ENCODE assay signal across 7 mouse cellular contexts in genomic region chr3:88082663-88083062, GRCm38 (mm10). TPM values are rescaled to one million over a fixed set of nuclear protein-coding genes. Genes with fewer than 3 reads are reported as not detected.
DNase-seq lines count a peak whose midpoint lies in the region; ATAC-seq and TF ChIP-seq lines count a peak whose summit lies in the region.

No protein-coding gene starts in this region.

- H3K9ac ChIP-seq in MEL (ENCODE audit: control insufficient read depth, low read depth, low read length, poor library complexity, severe bottlenecking), result peak overlapping the region; percentile 68
- peak overlapping the region; percentile 76 for H3K9ac ChIP-seq in lung, embryonic 16.5 days (ENCODE audit: low read length)
- peak overlapping the region; percentile 49; the same call in 1 of the 2 replicates for H3K9ac ChIP-seq in stomach, postnatal 0 days (ENCODE audit: low read length)

- 2% methylated on average over 4 of the region's 4 CpGs for WGBS in lung, embryonic 16.5 days
- 2% methylated on average over 4 of the region's 4 CpGs for WGBS in stomach, postnatal 0 days

- H3K9me3 ChIP-seq in MEL (replicated peaks; ENCODE audit: insufficient read depth, low read length), result no peaks in the 10 kb centered on the region
- H3K9me3 ChIP-seq in lung, embryonic 16.5 days (ENCODE audit: control insufficient read depth, low read length), result no peaks in the 10 kb centered on the region
- H3K9me3 ChIP-seq in stomach, postnatal 0 days (ENCODE audit: control insufficient read depth, low read length), result no peaks in the 10 kb centered on the region

- peaks cover 13% of the 10 kb centered on the region for H3K79me2 ChIP-seq in MEL (ENCODE audit: control insufficient read depth, insufficient read depth, low read length, poor library complexity)

- ATAC-seq in hematopoietic stem cell, adult 5-6 weeks (replicated peaks in 1 of 2; ENCODE audit: insufficient read depth in 1 of 2, low FRiP score in 2 of 2, low TSS enrichment in 1 of 2, low read depth in 1 of 2, poor library complexity in 2 of 2, severe bottlenecking in 2 of 2), result peak; percentile 24 to 34; a peak in 1 of 4 replicates
- peak; percentile 64 for ATAC-seq in lung, embryonic 16.5 days (ENCODE audit: low read depth)
- ATAC-seq in stomach, postnatal 0 days (ENCODE audit: low FRiP score, low TSS enrichment), result peak; percentile 70

- H3K27ac ChIP-seq in MEL (ENCODE audit: control insufficient read depth, low read depth, low read length), result no peak overlapping the region
- H3K27ac ChIP-seq in lung, embryonic 16.5 days (ENCODE audit: low read length), result peak overlapping the region; percentile 47; the same call in 1 of the 2 replicates
- H3K27ac ChIP-seq in stomach, postnatal 0 days (replicated peaks), result 0 out of 2 replicates have a peak overlapping the region, but pooled peaks have one; percentile 35

- TF ChIP-seq RAD21 in MEL (IDR thresholded peaks at IDR 0.05; ENCODE audit: low read depth, low read length), result no peak

- DNase-seq in MEL (ENCODE audit: low read depth, low spot score), result peak; percentile 82
- peak; percentile 24 for DNase-seq in embryo, embryonic 11 days
- peak; percentile 46 for DNase-seq in stomach, postnatal 0 days (ENCODE audit: low spot score)
- no peak for DNase-seq in adrenal gland, adult 8-10 months
- DNase-seq in urinary bladder, adult 18-20 months (ENCODE audit: low spot score in 2 of 2), result no peak

- peak overlapping the region; percentile 69 to 75 for H3K4me3 ChIP-seq in MEL (ENCODE audit: control insufficient read depth in 1 of 2, insufficient read depth in 1 of 2, low read depth in 2 of 2, low read length in 2 of 2)
- peak overlapping the region; percentile 68 for H3K4me3 ChIP-seq in lung, embryonic 16.5 days (ENCODE audit: low read length)
- H3K4me3 ChIP-seq in stomach, postnatal 0 days (ENCODE audit: low read depth, low read length), result peak overlapping the region; percentile 52

- no peak for TF ChIP-seq EP300 in MEL (IDR thresholded peaks at IDR 0.05; ENCODE audit: low read depth in 1 of 2, low read length in 2 of 2)
- TF ChIP-seq EP300 in stomach, postnatal 0 days (optimal IDR thresholded peaks at IDR 0.05), result no peak

- no peak for TF ChIP-seq CTCF in MEL (IDR thresholded peaks at IDR 0.05 in 2 of 3, conservative IDR thresholded peaks at IDR 0.05 in 1 of 3; ENCODE audit: control insufficient read depth in 1 of 3, insufficient read depth in 1 of 3, low read depth in 2 of 3, low read length in 3 of 3, poor library complexity in 1 of 3, severe bottlenecking in 1 of 3)
- no peak for TF ChIP-seq CTCF in stomach, postnatal 0 days (IDR thresholded peaks at IDR 0.05; ENCODE audit: low read depth)

- peaks cover 5 to 6% of the 10 kb centered on the region in 2 experiments for H3K27me3 ChIP-seq in MEL (ENCODE audit: control insufficient read depth in 1 of 2, insufficient read depth in 2 of 2, low read length in 2 of 2)
- no peaks in the 10 kb centered on the region for H3K27me3 ChIP-seq in lung, embryonic 16.5 days (ENCODE audit: control insufficient read depth, insufficient read depth, low read depth, low read length)
- H3K27me3 ChIP-seq in stomach, postnatal 0 days (ENCODE audit: control insufficient read depth, insufficient read depth, low read length), result no peaks in the 10 kb centered on the region

- 0 out of 4 replicates have a peak, but pooled peaks of 1 of the 2 experiments have one; percentile 29 for TF ChIP-seq POLR2A in MEL (IDR thresholded peaks at IDR 0.05; ENCODE audit: control insufficient read depth in 1 of 2, insufficient read depth in 1 of 2, low read depth in 1 of 2, low read length in 2 of 2, poor library complexity in 1 of 2)

- peaks cover 0 to 4% of the 10 kb centered on the region in 2 experiments; a peak in 2 of 4 replicates for H3K36me3 ChIP-seq in MEL (ENCODE audit: control insufficient read depth in 1 of 2, insufficient read depth in 2 of 2, low read length in 2 of 2)
- peaks cover 6% of the 10 kb centered on the region for H3K36me3 ChIP-seq in lung, embryonic 16.5 days (ENCODE audit: control insufficient read depth, insufficient read depth, low read length)
- H3K36me3 ChIP-seq in stomach, postnatal 0 days (ENCODE audit: control insufficient read depth, insufficient read depth, low read length), result no peaks in the 10 kb centered on the region

- H3K4me1 ChIP-seq in MEL (ENCODE audit: control insufficient read depth in 1 of 2, insufficient read depth in 2 of 2, low read length in 2 of 2), result peaks cover 3 to 10% of the 10 kb centered on the region in 2 experiments
- H3K4me1 ChIP-seq in lung, embryonic 16.5 days (replicated peaks; ENCODE audit: control insufficient read depth, insufficient read depth, low read length), result peaks cover 11% of the 10 kb centered on the region
- no peaks in the 10 kb centered on the region for H3K4me1 ChIP-seq in stomach, postnatal 0 days (replicated peaks; ENCODE audit: control insufficient read depth, insufficient read depth)

- peak overlapping the region; percentile 76 for H3K4me2 ChIP-seq in lung, embryonic 16.5 days (ENCODE audit: low read depth, low read length)
- H3K4me2 ChIP-seq in stomach, postnatal 0 days (replicated peaks; ENCODE audit: low read depth), result peak overlapping the region; percentile 78

TF ChIP-seq in MEL, 35 proteins besides CTCF, POLR2A, EP300 and RAD21:
- TF ChIP-seq BHLHE40 (IDR thresholded peaks at IDR 0.05; ENCODE audit: borderline replicate concordance, low read depth, low read length) (no peak), ETS1 (IDR thresholded peaks at IDR 0.05; ENCODE audit: low read depth, low read length) (0 out of 2 replicates have a peak, but pooled peaks have one; percentile 21), USF1 (IDR thresholded peaks at IDR 0.05; ENCODE audit: low read depth, low read length) (0 out of 2 replicates have a peak, but pooled peaks have one; percentile 2), MYC (IDR thresholded peaks at IDR 0.05; ENCODE audit: low read depth, low read length) (no peak), TAL1 (IDR thresholded peaks at IDR 0.05; ENCODE audit: low read length) (no peak), USF2 (IDR thresholded peaks at IDR 0.05; ENCODE audit: borderline replicate concordance in 1 of 2, insufficient read depth in 1 of 2, low read depth in 1 of 2, low read length in 2 of 2) (no peak), CHD2 (IDR thresholded peaks at IDR 0.05; ENCODE audit: low read length) (no peak)

RNA-seq across cellular contexts. Expression of gene Iqgap3, which starts 0.9 kb away (rescaled TPM):
- 19.2 and 21.1 TPM in 2 replicates for total RNA-seq in MEL (2012; rRNA removed)
- 10 to 100 TPM in 1 of 2 experiments, not detected in 1; 42.5 TPM for polyA plus RNA-seq in MEL (2012; ENCODE audit: insufficient read depth in 1 of 2, insufficient read length in 2 of 2, low read depth in 1 of 2, low replicate concordance in 2 of 2, missing spikeins in 1 of 2)
- 12.1 and 15.8 TPM in 2 replicates for total RNA-seq in hematopoietic stem cell, adult 5-6 weeks (2017)
- polyA plus RNA-seq in lung, embryonic 16.5 days (2015; fragmentation: Nextera tagmentation; extraction: Ambion mirVana), result 23.4 and 26.9 TPM in 2 replicates
- 3.8 and 4.5 TPM in 2 replicates for polyA plus RNA-seq in stomach, postnatal 0 days (2015; fragmentation: Nextera tagmentation; extraction: Ambion mirVana)
- total RNA-seq in adrenal gland, adult 8-10 months (2022), result 1 to 10 TPM in 1 of 4 experiments, under 1 TPM in 3; 0.61 to 2.3 (median 0.73) TPM

RNA-seq across cellular contexts. Expression of gene Ttc24, which starts 4.6 kb away (rescaled TPM):
- total RNA-seq in MEL (2012; rRNA removed), result not detected in 2 replicates
- not detected for polyA plus RNA-seq in MEL (2012; ENCODE audit: insufficient read depth in 1 of 2, insufficient read length in 2 of 2, low read depth in 1 of 2, low replicate concordance in 2 of 2, missing spikeins in 1 of 2)
- not detected in 2 replicates for total RNA-seq in hematopoietic stem cell, adult 5-6 weeks (2017)
- polyA plus RNA-seq in lung, embryonic 16.5 days (2015; fragmentation: Nextera tagmentation; extraction: Ambion mirVana), result not detected in 2 replicates
- polyA plus RNA-seq in stomach, postnatal 0 days (2015; fragmentation: Nextera tagmentation; extraction: Ambion mirVana), result not detected in 2 replicates
- not detected for total RNA-seq in adrenal gland, adult 8-10 months (2022)

RNA-seq across cellular contexts. Expression of gene Naxe, which starts 24.4 kb away (rescaled TPM):
- total RNA-seq in MEL (2012; rRNA removed), result 114 TPM in 2 replicates
- polyA plus RNA-seq in MEL (2012; ENCODE audit: insufficient read depth in 1 of 2, insufficient read length in 2 of 2, low read depth in 1 of 2, low replicate concordance in 2 of 2, missing spikeins in 1 of 2), result 100 to 1,000 TPM; 165 to 182 TPM
- 37.1 and 45.2 TPM in 2 replicates for total RNA-seq in hematopoietic stem cell, adult 5-6 weeks (2017)
- 203 and 211 TPM in 2 replicates for polyA plus RNA-seq in lung, embryonic 16.5 days (2015; fragmentation: Nextera tagmentation; extraction: Ambion mirVana)
- 134 and 142 TPM in 2 replicates for polyA plus RNA-seq in stomach, postnatal 0 days (2015; fragmentation: Nextera tagmentation; extraction: Ambion mirVana)
- 100 to 1,000 TPM; 150 to 161 (median 155) TPM for total RNA-seq in adrenal gland, adult 8-10 months (2022)

RNA-seq across cellular contexts. Expression of gene Gpatch4, which starts 39.8 kb away (rescaled TPM):
- total RNA-seq in MEL (2012; rRNA removed), result 76.6 and 105 TPM in 2 replicates
- polyA plus RNA-seq in MEL (2012; ENCODE audit: insufficient read depth in 1 of 2, insufficient read length in 2 of 2, low read depth in 1 of 2, low replicate concordance in 2 of 2, missing spikeins in 1 of 2), result 100 to 1,000 TPM; 135 to 240 TPM
- 32.5 and 45.3 TPM in 2 replicates for total RNA-seq in hematopoietic stem cell, adult 5-6 weeks (2017)
- 22.4 and 25.6 TPM in 2 replicates for polyA plus RNA-seq in lung, embryonic 16.5 days (2015; fragmentation: Nextera tagmentation; extraction: Ambion mirVana)
- polyA plus RNA-seq in stomach, postnatal 0 days (2015; fragmentation: Nextera tagmentation; extraction: Ambion mirVana), result 17.4 and 19.2 TPM in 2 replicates
- total RNA-seq in adrenal gland, adult 8-10 months (2022), result 10 to 100 TPM; 12.9 to 16.6 (median 14.9) TPM

RNA-seq across cellular contexts. Expression of gene Hapln2, which starts 55.3 kb away (rescaled TPM):
- total RNA-seq in MEL (2012; rRNA removed), result not detected in 2 replicates
- polyA plus RNA-seq in MEL (2012; ENCODE audit: insufficient read depth in 1 of 2, insufficient read length in 2 of 2, low read depth in 1 of 2, low replicate concordance in 2 of 2, missing spikeins in 1 of 2), result not detected
- total RNA-seq in hematopoietic stem cell, adult 5-6 weeks (2017), result not detected in 2 replicates
- polyA plus RNA-seq in lung, embryonic 16.5 days (2015; fragmentation: Nextera tagmentation; extraction: Ambion mirVana), result 0.10 and 0.28 TPM in 2 replicates
- polyA plus RNA-seq in stomach, postnatal 0 days (2015; fragmentation: Nextera tagmentation; extraction: Ambion mirVana), result not detected in 2 replicates
- total RNA-seq in adrenal gland, adult 8-10 months (2022), result not detected

Comparison
In these comparisons a context has a peak if more than half of its experiments do, and no peak if none do; other contexts are left out.
1. DNase-seq: peak in MEL (single experiment), embryo, embryonic 11 days (single experiment) and stomach, postnatal 0 days (single experiment); none in adrenal gland, adult 8-10 months (single experiment) and urinary bladder, adult 18-20 months (0 of 2).
2. Peak in every context shown above with its lines, with median percentiles within 50 percentile points of each other: H3K4me3 ChIP-seq, H3K9ac ChIP-seq and ATAC-seq.